Mouse (Mus musculus) testis, postnatal 10 days (tissue): Measurements from ENCODE around the gene Syvn1.

Experiments
- DNase-seq: peaks from one replicate; pipeline ENCODE4 v3.0.0; 2021; ENCODE audit warnings: low spot score

Gene Syvn1

GRCm38 (mm10) chr19:6068951-6069350 is 22.6 kb downstream of the Syvn1 start:
- no peak for DNase-seq

- no peak for DNase-seq
Measured at GRCm38 (mm10) chr19:6069851-6070250, 23.5 kb downstream of the Syvn1 start.

GRCm38 (mm10) chr19:6070571-6071250 is 24.3 kb downstream of the Syvn1 start:
- no peak for DNase-seq

GRCm38 (mm10) chr19:6071261-6071660 is 24.9 kb downstream of the Syvn1 start:
- no peak for DNase-seq

- no peak for DNase-seq
Measured at GRCm38 (mm10) chr19:6073889-6074288, 27.5 kb downstream of the Syvn1 start.

GRCm38 (mm10) chr19:6076564-6077393 is 30.4 kb downstream of the Syvn1 start, which contains the start of gene Vps51:
TSS of gene Vps51 (minus strand) at chr19:6077231.
- peak; percentile 84 for DNase-seq

GRCm38 (mm10) chr19:6079983-6080480 is 33.7 kb downstream of the Syvn1 start, which contains the start of gene Tmem262:
TSS of gene Tmem262 (plus strand) at chr19:6080033.
- no peak for DNase-seq

- DNase-seq: no peak
Measured at GRCm38 (mm10) chr19:6082156-6082555, 35.8 kb downstream of the Syvn1 start, which contains the start of gene Gm28374. TSS of gene Gm28374 (minus strand) at chr19:6082256.

- DNase-seq: peak; percentile 95
Measured at GRCm38 (mm10) chr19:6084478-6085248, 38.3 kb downstream of the Syvn1 start, which contains the start of the genes Zfpl1 and Cdca5. TSS of gene Zfpl1 (minus strand) at chr19:6084956. TSS of gene Cdca5 (plus strand) at chr19:6084983.

- peak; percentile 67 for DNase-seq
Measured at GRCm38 (mm10) chr19:6085417-6085879, 39.1 kb downstream of the Syvn1 start.

GRCm38 (mm10) chr19:6088841-6089240 is 42.5 kb downstream of the Syvn1 start:
- no peak for DNase-seq

- no peak for DNase-seq
Measured at GRCm38 (mm10) chr19:6094119-6094518, 47.7 kb downstream of the Syvn1 start, which contains the start of gene AC131692.1. TSS of gene AC131692.1 (plus strand) at chr19:6094419.

GRCm38 (mm10) chr19:6097847-6098246 is 51.5 kb downstream of the Syvn1 start:
- DNase-seq: no peak

GRCm38 (mm10) chr19:6101186-6101585 is 54.8 kb downstream of the Syvn1 start:
- no peak for DNase-seq

- DNase-seq: no peak
Measured at GRCm38 (mm10) chr19:6102169-6102853, 55.9 kb downstream of the Syvn1 start.
